Mouse (Mus musculus) limb, embryonic 10.5 days (tissue): ENCODE results near the gene Lrrc66. TPM values are rescaled to one million over a fixed set of nuclear protein-coding genes. Genes with fewer than 3 reads are reported as not detected.

Source experiments
- DNase-seq: peaks from one replicate; pipeline ENCODE4 v3.0.0-alpha.2; 2017; ENCODE audit warnings: low spot score
- H3K27ac ChIP-seq: fragments of 300-500 bp; sonication (generic); 2 replicates; pipeline ENCODE4 v1.5.1; 2016; ENCODE audit warnings: mild to moderate bottlenecking
- H3K27me3 ChIP-seq: fragments of 300-500 bp; sonication (generic); 2 replicates; pipeline ENCODE4 v1.6.1; 2016; ENCODE audit warnings: low read depth, mild to moderate bottlenecking; ENCODE audit not compliant: poor library complexity, severe bottlenecking
- H3K36me3 ChIP-seq: fragments of 300-500 bp; sonication (generic); 2 replicates; pipeline ENCODE4 v1.6.1; 2016; ENCODE audit warnings: mild to moderate bottlenecking, moderate library complexity
- H3K4me1 ChIP-seq: fragments of 300-500 bp; sonication (generic); 2 replicates; pipeline ENCODE4 v1.6.1; 2016
- H3K4me3 ChIP-seq: fragments of 300-500 bp; sonication (generic); 2 replicates; pipeline ENCODE4 v1.5.1; 2016; ENCODE audit warnings: mild to moderate bottlenecking, moderate library complexity
- H3K9me3 ChIP-seq: fragments of 300-500 bp; sonication (generic); replicated peaks from 2 replicates; pipeline ENCODE4 v1.6.1; 2016; ENCODE audit warnings: mild to moderate bottlenecking
- whole genome bisulfite sequencing: fragments of 180-500 bp; shearing (Covaris S2); methylation state at CpG from one replicate; pipeline ENCODE4 v1.1.7; 2016; 5-methylcytosine and 5-hydroxymethylcytosine counted together
- polyA plus RNA-seq: library from polyadenylated mRNA; unstranded; fragments of >200 nt; fragmentation: Nextera tagmentation; extraction: Ambion mirVana; gene quantifications from 2 replicates; pipeline ENCODE4 v1.2.1, GENCODE M21; 2016

The Lrrc66 gene
- polyA plus RNA-seq, 1 experiment from 2014 or later = 0.04 TPM

DNA sequence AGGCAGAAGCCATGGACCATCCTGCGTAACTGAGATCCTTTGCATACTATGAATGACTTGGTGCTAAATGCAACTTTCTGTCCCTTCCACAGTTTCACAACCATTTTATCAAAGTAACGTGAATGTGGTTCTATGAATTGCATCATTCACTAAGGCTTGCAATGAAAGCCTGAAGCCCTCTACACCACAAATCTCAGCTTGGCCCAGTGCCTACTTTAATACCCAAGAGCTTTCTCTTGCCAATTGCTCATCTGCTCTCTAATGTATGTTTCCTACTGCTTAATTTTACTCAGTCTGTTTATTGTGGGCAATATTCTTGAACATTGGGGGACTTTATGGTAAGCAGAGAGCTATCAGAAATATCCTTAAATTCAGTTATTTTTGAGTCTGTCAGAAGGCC, 59.5 kb downstream of the Lrrc66 start:
- no peaks in the 10 kb centered on the region for H3K27me3 ChIP-seq
- H3K9me3 ChIP-seq = no peaks in the 10 kb centered on the region
- no peak overlapping the region for H3K27ac ChIP-seq
- H3K4me1 ChIP-seq = peaks cover 15% of the 10 kb centered on the region
- DNase-seq = no peak
- 94% methylated on average over 2 of the region's 2 CpGs for WGBS
- H3K4me3 ChIP-seq = no peak overlapping the region
- H3K36me3 ChIP-seq = no peaks in the 10 kb centered on the region

DNA sequence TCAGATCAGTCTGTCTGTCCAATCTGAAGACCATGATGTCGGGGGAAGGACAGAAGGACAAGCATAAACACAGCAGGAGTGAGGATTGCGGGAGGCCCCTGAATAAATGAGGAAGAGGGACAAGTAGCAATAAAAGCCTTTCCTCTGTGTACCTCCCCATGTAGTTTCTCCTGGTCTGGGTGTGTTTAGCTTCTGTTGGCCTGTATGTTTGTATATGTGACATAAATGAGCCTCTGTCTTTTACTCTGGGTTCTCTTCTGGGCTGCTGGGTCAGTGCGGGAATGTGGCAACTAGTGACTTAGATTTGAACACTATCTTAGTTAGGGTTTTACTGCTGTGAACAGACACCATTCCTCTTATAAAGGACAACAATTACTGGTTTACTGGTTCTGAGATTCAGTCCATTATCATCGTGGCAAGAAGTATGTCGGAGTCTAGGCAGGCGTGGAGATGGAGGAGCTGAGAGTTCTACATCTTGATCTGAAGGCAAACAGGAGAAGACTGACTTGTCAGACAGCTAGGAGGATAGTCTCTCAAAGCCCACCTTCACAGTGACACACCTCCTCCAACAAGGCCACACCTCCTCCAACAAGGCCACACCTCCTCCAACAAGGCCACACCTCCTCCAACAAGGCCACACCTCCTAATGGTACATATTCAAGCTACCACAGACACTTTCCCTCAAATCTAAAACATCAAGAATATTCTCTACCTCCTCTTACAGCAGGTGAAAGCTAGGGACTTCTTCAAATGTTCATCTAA, 60.8 kb downstream of the Lrrc66 start:
- peaks cover 14% of the 10 kb centered on the region for H3K4me1 ChIP-seq
- H3K36me3 ChIP-seq = no peaks in the 10 kb centered on the region
- no peaks in the 10 kb centered on the region for H3K27me3 ChIP-seq
- H3K4me3 ChIP-seq = no peak overlapping the region
- H3K27ac ChIP-seq = no peak overlapping the region
- DNase-seq = no peak
- 92% methylated on average over 6 of the region's 6 CpGs for WGBS
- no peaks in the 10 kb centered on the region for H3K9me3 ChIP-seq

DNA sequence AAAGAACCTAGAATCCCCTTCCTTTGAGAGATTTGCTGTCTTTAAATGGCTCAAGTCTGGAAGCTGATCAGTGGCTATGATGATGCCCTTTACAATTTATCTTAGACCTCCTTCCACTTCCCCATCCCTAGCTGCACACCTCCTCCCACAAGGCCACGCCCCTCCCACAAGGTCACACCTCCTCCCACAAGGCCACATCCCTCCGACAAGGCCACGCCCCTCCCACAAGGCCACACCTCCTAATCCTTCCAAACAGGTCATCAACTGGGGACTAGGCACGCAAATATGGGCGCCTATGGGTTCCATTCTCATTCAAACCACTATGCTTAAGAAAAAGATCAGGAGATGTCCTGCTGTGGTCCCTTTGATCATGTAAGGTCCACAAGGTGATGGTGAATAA, 63.1 kb downstream of the Lrrc66 start:
- 79% methylated on average over 5 of the region's 5 CpGs for WGBS
- H3K36me3 ChIP-seq = no peaks in the 10 kb centered on the region
- no peak overlapping the region for H3K4me3 ChIP-seq
- peaks cover 3% of the 10 kb centered on the region; the same call in 1 of the 2 replicates for H3K4me1 ChIP-seq
- H3K9me3 ChIP-seq = no peaks in the 10 kb centered on the region
- no peak for DNase-seq
- H3K27me3 ChIP-seq = no peaks in the 10 kb centered on the region
- no peak overlapping the region for H3K27ac ChIP-seq

DNA sequence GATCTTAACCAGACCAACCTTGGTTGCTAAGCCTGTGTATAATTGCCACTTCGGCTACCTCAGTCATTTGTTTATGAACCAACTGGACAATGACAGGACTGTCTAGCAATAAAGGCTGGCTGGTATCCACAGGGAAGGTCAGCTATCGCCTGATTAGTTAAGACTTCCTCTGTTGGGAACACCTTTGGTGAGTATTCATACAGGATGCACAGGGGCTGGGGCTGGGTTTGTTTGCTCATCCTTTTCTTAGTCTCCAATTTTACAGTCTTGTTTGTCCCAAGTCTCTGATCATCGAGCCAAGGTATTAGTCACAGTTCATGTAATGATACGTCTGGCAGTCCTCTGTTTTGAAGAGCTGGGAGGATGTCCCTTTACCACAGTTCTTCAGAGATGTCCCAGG, 65.4 kb downstream of the Lrrc66 start:
- Histone ChIP-seq H3K27me3 (no peaks in the 10 kb centered on the region), H3K4me1 (no peaks in the 10 kb centered on the region), H3K9me3 (no peaks in the 10 kb centered on the region), H3K36me3 (peaks cover 3% of the 10 kb centered on the region; the same call in 1 of the 2 replicates), H3K27ac (no peak overlapping the region), H3K4me3 (no peak overlapping the region)
- DNase-seq = no peak
- 76% methylated on average over 4 of the region's 4 CpGs for WGBS

DNA sequence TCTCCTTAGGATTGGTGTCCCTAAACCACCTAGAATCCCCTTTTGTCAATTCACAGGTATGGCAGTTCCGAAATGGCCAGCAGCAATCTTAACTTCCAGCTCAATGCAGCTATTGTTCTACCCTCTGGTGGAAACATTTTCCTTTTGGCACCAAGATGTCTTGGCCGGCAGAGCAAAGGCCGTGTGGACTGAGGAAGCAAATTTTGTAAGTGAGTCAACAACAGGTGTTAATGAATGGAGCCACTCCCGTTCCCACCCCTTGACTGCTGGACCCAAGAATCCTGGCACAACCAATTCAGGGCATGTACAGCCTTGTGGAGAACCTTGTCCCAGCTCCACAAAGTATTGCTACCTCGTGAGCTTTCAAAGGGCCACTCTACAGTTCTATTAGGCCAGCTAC, 66.2 kb downstream of the Lrrc66 start:
- H3K27ac ChIP-seq = no peak overlapping the region
- H3K9me3 ChIP-seq = no peaks in the 10 kb centered on the region
- 92% methylated on average over 5 of the region's 5 CpGs for WGBS
- H3K27me3 ChIP-seq = no peaks in the 10 kb centered on the region
- peaks cover 10% of the 10 kb centered on the region for H3K36me3 ChIP-seq
- no peaks in the 10 kb centered on the region for H3K4me1 ChIP-seq
- no peak overlapping the region for H3K4me3 ChIP-seq
- DNase-seq = no peak

DNA sequence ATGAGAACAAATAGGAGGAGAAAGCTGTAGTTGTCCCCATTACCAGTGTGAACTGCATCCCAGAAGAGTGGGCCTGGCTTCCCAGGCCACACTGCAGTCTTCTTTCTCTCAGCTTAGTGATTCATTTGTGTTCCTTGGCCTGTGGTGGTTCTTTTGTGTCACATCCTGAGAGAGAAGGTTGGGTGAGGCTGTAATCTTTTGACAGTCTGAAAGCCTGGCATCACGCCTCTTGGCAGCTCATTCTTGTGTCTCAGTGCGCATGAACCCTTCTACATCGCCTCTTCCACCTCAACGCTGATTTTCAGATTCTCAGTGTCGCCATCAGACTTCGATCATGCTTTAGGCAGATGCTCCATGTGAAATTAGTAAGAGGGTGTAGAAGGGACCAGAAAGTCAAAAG, 68.3 kb downstream of the Lrrc66 start:
- peaks cover 24% of the 10 kb centered on the region for H3K36me3 ChIP-seq
- no peaks in the 10 kb centered on the region for H3K27me3 ChIP-seq
- no peak for DNase-seq
- 95% methylated on average over 6 of the region's 6 CpGs for WGBS
- H3K4me1 ChIP-seq = no peaks in the 10 kb centered on the region
- no peak overlapping the region for H3K4me3 ChIP-seq
- H3K9me3 ChIP-seq = no peaks in the 10 kb centered on the region
- no peak overlapping the region for H3K27ac ChIP-seq

- no peaks in the 10 kb centered on the region for H3K27me3 ChIP-seq
- H3K9me3 ChIP-seq = no peaks in the 10 kb centered on the region
- no peaks in the 10 kb centered on the region for H3K4me1 ChIP-seq
- WGBS = 95% methylated on average over 6 of the region's 6 CpGs
- no peak overlapping the region for H3K4me3 ChIP-seq
- peaks cover 57% of the 10 kb centered on the region for H3K36me3 ChIP-seq
- DNase-seq = no peak
- H3K27ac ChIP-seq = no peak overlapping the region
Observed at GRCm38 (mm10) chr5:73558756-73559155, 73.6 kb downstream of the Lrrc66 start.

GRCm38 (mm10) chr5:73556733-73557425, 75.4 kb downstream of the Lrrc66 start:
- no peaks in the 10 kb centered on the region for H3K27me3 ChIP-seq
- H3K4me1 ChIP-seq = no peaks in the 10 kb centered on the region
- peaks cover 70% of the 10 kb centered on the region for H3K36me3 ChIP-seq
- H3K27ac ChIP-seq = no peak overlapping the region
- H3K4me3 ChIP-seq = no peak overlapping the region
- 84% methylated on average over 12 of the region's 12 CpGs for WGBS
- DNase-seq = no peak
- no peaks in the 10 kb centered on the region for H3K9me3 ChIP-seq

Other genes starting within 250 kb of the Lrrc66 start
- not detected in 2 replicates for gene Cwh43, start 226.5 kb downstream of the Lrrc66 start, polyA plus RNA-seq
- gene Dcun1d4, start 151.5 kb downstream of the Lrrc66 start, polyA plus RNA-seq = 43.8 and 44.0 TPM in 2 replicates
- gene Sgcb, start 15.3 kb upstream of the Lrrc66 start, polyA plus RNA-seq = 22.3 and 26.5 TPM in 2 replicates
- gene Spata18, start 18.9 kb upstream of the Lrrc66 start, polyA plus RNA-seq = 1.5 and 2.1 TPM in 2 replicates